Mouse (Mus musculus) hindbrain, postnatal 0 days (tissue): ENCODE measurements at regions not wholly inside any gene's neighbourhood (a gene's known extent, or its start where the extent isn't known, plus 50 kb on each side); places are given as distances from the start of the nearest gene placed in this dataset.

ENCODE experiments used
- ATAC-seq: fragments of 200-750 bp; cut with Nextera tagmentation; 2 replicates; pipeline ENCODE4 v1.8.0; 2017; ENCODE audit warnings: mild to moderate bottlenecking, moderate TSS enrichment, moderate library complexity
- DNase-seq: peaks from one replicate; pipeline ENCODE4 v3.0.0-alpha.2; 2015; ENCODE audit warnings: low spot score
- H3K27ac ChIP-seq: fragments of 300-500 bp; sonication (generic); 2 replicates; pipeline ENCODE4 v1.5.1; 2014; ENCODE audit warnings: mild to moderate bottlenecking
- H3K27me3 ChIP-seq: fragments of 300-500 bp; sonication (generic); 2 replicates; pipeline ENCODE4 v1.6.1; 2014; ENCODE audit warnings: low read length, mixed read lengths; ENCODE audit not compliant: insufficient read depth
- H3K36me3 ChIP-seq: fragments of 300-500 bp; sonication (generic); 2 replicates; pipeline ENCODE4 v1.6.1; 2014; ENCODE audit warnings: low read length, mixed read lengths; ENCODE audit not compliant: insufficient read depth
- H3K4me1 ChIP-seq: fragments of 300-500 bp; sonication (generic); 2 replicates; pipeline ENCODE4 v1.6.1; 2014; ENCODE audit warnings: antibody characterized with exemption, low read length, mixed read lengths; ENCODE audit not compliant: insufficient read depth
- H3K4me2 ChIP-seq: fragments of 300-500 bp; sonication (generic); 2 replicates; pipeline ENCODE4 v1.6.1; 2014; ENCODE audit warnings: low read depth, mild to moderate bottlenecking, low read length, moderate library complexity, mixed read lengths
- H3K4me3 ChIP-seq: fragments of 300-500 bp; sonication (generic); 2 replicates; pipeline ENCODE4 v1.5.1; 2014; ENCODE audit warnings: low read length
- H3K9ac ChIP-seq: fragments of 300-500 bp; sonication (generic); replicated peaks from 2 replicates; pipeline ENCODE4 v1.6.1; 2014; ENCODE audit warnings: mild to moderate bottlenecking, low read length, moderate library complexity, mixed read lengths
- H3K9me3 ChIP-seq: fragments of 300-500 bp; sonication (generic); 2 replicates; pipeline ENCODE4 v1.6.1; 2016; ENCODE audit warnings: low read length, mixed read lengths
- CTCF ChIP-seq: IDR thresholded peaks from 2 replicates; pipeline ENCODE4 v1.5.1; 2016; ENCODE audit warnings: antibody characterized with exemption, control low read depth, low read depth
- WGBS: fragments of 180-500 bp; shearing (Covaris S2); extraction: QIAGEN DNeasy Blood & Tissue Kit; methylation state at CpG from one replicate; pipeline ENCODE4 v1.1.7; 2014; 5-methylcytosine and 5-hydroxymethylcytosine counted together

GRCm38 (mm10) chr7:37005701-37006100 is 307.8 kb downstream of the Tshz3 start:
- DNase-seq, result no peak
- no peak for ATAC-seq
- no peaks in the 10 kb centered on the region for H3K36me3 ChIP-seq
- no peak overlapping the region for H3K27ac ChIP-seq
- no peaks in the 10 kb centered on the region for H3K9me3 ChIP-seq
- peak; percentile 7; the same call in 1 of the 2 replicates for TF ChIP-seq CTCF
- H3K27me3 ChIP-seq, result no peaks in the 10 kb centered on the region
- H3K4me2 ChIP-seq, result no peak overlapping the region
- H3K4me3 ChIP-seq, result no peak overlapping the region
- H3K9ac ChIP-seq, result no peak overlapping the region
- 92% methylated on average over 2 of the region's 2 CpGs for WGBS
- no peaks in the 10 kb centered on the region for H3K4me1 ChIP-seq

GRCm38 (mm10) chr7:37006921-37007320 is 309.0 kb downstream of the Tshz3 start:
- DNase-seq (no peak), ATAC-seq (no peak)
- Histone ChIP-seq H3K4me1 (no peaks in the 10 kb centered on the region), H3K27ac (no peak overlapping the region), H3K9ac (no peak overlapping the region), H3K27me3 (no peaks in the 10 kb centered on the region), H3K9me3 (no peaks in the 10 kb centered on the region), H3K36me3 (no peaks in the 10 kb centered on the region), H3K4me2 (no peak overlapping the region), H3K4me3 (no peak overlapping the region)
- WGBS, result 66% methylated on average over 10 of the region's 10 CpGs
- TF ChIP-seq CTCF, result no peak

- Histone ChIP-seq H3K9me3 (no peaks in the 10 kb centered on the region), H3K27ac (no peak overlapping the region), H3K9ac (no peak overlapping the region), H3K36me3 (no peaks in the 10 kb centered on the region), H3K27me3 (no peaks in the 10 kb centered on the region), H3K4me1 (no peaks in the 10 kb centered on the region), H3K4me3 (no peak overlapping the region), H3K4me2 (no peak overlapping the region)
- TF ChIP-seq CTCF, result no peak
- DNase-seq (no peak), ATAC-seq (no peak)
- 68% methylated on average over 6 of the region's 6 CpGs for WGBS
Observed at GRCm38 (mm10) chr7:37011180-37011754, 313.3 kb downstream of the Tshz3 start.

GRCm38 (mm10) chr7:37020078-37020477 is 322.2 kb downstream of the Tshz3 start:
- H3K36me3 ChIP-seq, result no peaks in the 10 kb centered on the region
- no peak overlapping the region for H3K9ac ChIP-seq
- no peaks in the 10 kb centered on the region for H3K27me3 ChIP-seq
- no peak overlapping the region for H3K4me2 ChIP-seq
- TF ChIP-seq CTCF, result no peak
- H3K27ac ChIP-seq, result no peak overlapping the region
- 52% methylated on average over 3 of the region's 3 CpGs for WGBS
- H3K9me3 ChIP-seq, result no peaks in the 10 kb centered on the region
- no peak overlapping the region for H3K4me3 ChIP-seq
- ATAC-seq (no peak), DNase-seq (peak; percentile 23)
- H3K4me1 ChIP-seq, result no peaks in the 10 kb centered on the region

- DNase-seq (no peak), ATAC-seq (no peak)
- no peaks in the 10 kb centered on the region for H3K9me3 ChIP-seq
- H3K27ac ChIP-seq, result no peak overlapping the region
- WGBS, result 82% methylated on average over 7 of the region's 7 CpGs
- H3K36me3 ChIP-seq, result no peaks in the 10 kb centered on the region
- no peaks in the 10 kb centered on the region for H3K27me3 ChIP-seq
- TF ChIP-seq CTCF, result no peak
- H3K4me1 ChIP-seq, result no peaks in the 10 kb centered on the region
- H3K4me3 ChIP-seq, result no peak overlapping the region
- no peak overlapping the region for H3K9ac ChIP-seq
- H3K4me2 ChIP-seq, result no peak overlapping the region
Observed at GRCm38 (mm10) chr7:37024501-37025025, 326.6 kb downstream of the Tshz3 start.

GRCm38 (mm10) chr7:37064582-37065458 is 366.9 kb downstream of the Tshz3 start:
- Histone ChIP-seq H3K4me3 (no peak overlapping the region), H3K27me3 (no peaks in the 10 kb centered on the region), H3K27ac (no peak overlapping the region), H3K4me1 (no peaks in the 10 kb centered on the region), H3K36me3 (no peaks in the 10 kb centered on the region), H3K9ac (no peak overlapping the region), H3K4me2 (no peak overlapping the region), H3K9me3 (no peaks in the 10 kb centered on the region)
- no peak for ATAC-seq
- no peak for DNase-seq
- WGBS, result 80% methylated on average over 8 of the region's 8 CpGs
- no peak for TF ChIP-seq CTCF

GRCm38 (mm10) chr7:37077698-37078097 is 379.8 kb downstream of the Tshz3 start:
- Histone ChIP-seq H3K9me3 (no peaks in the 10 kb centered on the region), H3K27ac (no peak overlapping the region), H3K9ac (no peak overlapping the region), H3K4me3 (no peak overlapping the region), H3K4me1 (no peaks in the 10 kb centered on the region), H3K36me3 (no peaks in the 10 kb centered on the region), H3K27me3 (no peaks in the 10 kb centered on the region), H3K4me2 (no peak overlapping the region)
- TF ChIP-seq CTCF, result no peak
- 48% methylated on average over 6 of the region's 6 CpGs for WGBS
- ATAC-seq (no peak), DNase-seq (no peak)
